Mouse (Mus musculus): ENCODE data around the gene Mip. TPM values are rescaled to one million over a fixed set of nuclear protein-coding genes. Genes with fewer than 3 reads are reported as not detected.
"Not testable (repeated sequence)": the region's sequence is repeated elsewhere in the genome, so short reads cannot be mapped to it uniquely, and the experiment has no call there.

Gene Mip
- polyA plus RNA-seq, 1 experiment from 2014 or later = 0.19 TPM

DNA sequence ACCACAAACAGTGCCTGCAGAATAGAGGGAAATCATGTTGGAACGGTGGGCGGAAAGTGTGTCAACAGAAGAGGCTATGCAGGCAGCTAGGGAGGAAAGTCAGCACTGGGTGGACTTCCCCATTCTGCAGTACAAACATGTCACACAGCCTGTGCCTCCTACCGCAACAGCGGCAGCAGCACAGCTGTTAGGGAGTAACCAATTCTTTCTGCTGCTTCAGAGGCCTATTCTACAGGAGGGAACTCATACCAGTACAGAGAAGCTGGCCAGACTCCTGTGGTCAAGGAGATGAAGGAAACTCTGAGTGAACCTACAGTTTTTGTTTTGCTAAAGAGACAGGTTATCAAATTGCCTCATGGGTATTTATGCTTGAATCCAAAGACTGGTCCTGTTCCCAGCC is 33.3 kb downstream of the Mip start:
- no peak for ATAC-seq (replicated peaks)
- Histone ChIP-seq H3K4me1 (no peaks in the 10 kb centered on the region), H3K27me3 (no peaks in the 10 kb centered on the region), H3K9me3 (no peaks in the 10 kb centered on the region), H3K36me3 (no peaks in the 10 kb centered on the region), H3K27ac (replicated peaks) (no peak overlapping the region), H3K9ac (replicated peaks) (no peak overlapping the region), H3K4me3 (no peak overlapping the region), H3K4me2 (replicated peaks) (no peak overlapping the region)
- 91% methylated on average over 4 of the region's 4 CpGs for WGBS

DNA sequence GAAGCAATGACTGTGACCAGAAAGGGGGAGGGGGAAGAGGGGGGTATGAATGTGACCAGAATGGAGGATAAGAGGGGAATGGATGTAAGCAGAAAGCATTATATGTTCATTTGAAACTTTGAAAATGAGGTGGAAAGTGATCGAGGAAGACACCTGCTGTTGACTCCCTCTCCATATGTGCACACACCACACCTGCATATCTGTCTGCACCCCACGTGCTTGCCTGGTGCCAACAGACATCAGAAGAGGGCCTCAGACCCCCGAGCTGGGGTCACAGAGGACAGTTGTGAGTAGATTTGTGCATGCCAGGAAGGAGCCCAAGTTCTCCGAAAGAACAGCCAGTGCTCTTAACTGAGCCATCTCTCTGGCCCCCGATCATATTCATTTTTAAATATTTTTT is 34.3 kb downstream of the Mip start:
- Histone ChIP-seq H3K27me3 (no peaks in the 10 kb centered on the region), H3K9me3 (no peaks in the 10 kb centered on the region), H3K4me2 (replicated peaks) (no peak overlapping the region), H3K9ac (replicated peaks) (no peak overlapping the region), H3K4me1 (no peaks in the 10 kb centered on the region), H3K4me3 (no peak overlapping the region), H3K27ac (replicated peaks) (no peak overlapping the region), H3K36me3 (no peaks in the 10 kb centered on the region)
- 93% methylated on average over 5 of the region's 5 CpGs for whole genome bisulfite sequencing
- no peak for ATAC-seq (replicated peaks)

DNA sequence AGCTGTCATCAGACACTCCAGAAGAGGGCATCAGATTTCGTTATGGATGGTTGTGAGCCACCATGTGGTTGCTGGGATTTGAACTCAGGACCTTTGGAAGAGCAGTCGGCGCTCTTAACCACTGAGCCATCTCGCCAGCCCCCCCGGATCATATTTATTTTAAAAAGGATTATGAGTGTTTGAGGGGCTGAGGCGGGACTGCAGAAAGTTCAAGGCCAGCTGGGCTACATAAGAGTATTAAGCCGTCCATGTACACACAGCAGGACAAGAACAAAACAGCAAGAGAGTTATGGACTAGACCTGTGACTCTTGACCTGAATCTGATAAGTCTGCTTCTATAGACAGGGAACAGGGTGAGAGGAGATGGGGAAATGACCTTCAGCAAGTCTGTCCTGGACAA is 34.7 kb downstream of the Mip start:
- H3K4me3 ChIP-seq; H3K27me3 ChIP-seq; ATAC-seq (replicated peaks); H3K36me3 ChIP-seq; H3K9ac ChIP-seq (replicated peaks); H3K4me2 ChIP-seq (replicated peaks); H3K4me1 ChIP-seq; H3K27ac ChIP-seq (replicated peaks); H3K9me3 ChIP-seq: not testable (repeated sequence)
- WGBS = 94% methylated on average over 7 of the region's 7 CpGs

DNA sequence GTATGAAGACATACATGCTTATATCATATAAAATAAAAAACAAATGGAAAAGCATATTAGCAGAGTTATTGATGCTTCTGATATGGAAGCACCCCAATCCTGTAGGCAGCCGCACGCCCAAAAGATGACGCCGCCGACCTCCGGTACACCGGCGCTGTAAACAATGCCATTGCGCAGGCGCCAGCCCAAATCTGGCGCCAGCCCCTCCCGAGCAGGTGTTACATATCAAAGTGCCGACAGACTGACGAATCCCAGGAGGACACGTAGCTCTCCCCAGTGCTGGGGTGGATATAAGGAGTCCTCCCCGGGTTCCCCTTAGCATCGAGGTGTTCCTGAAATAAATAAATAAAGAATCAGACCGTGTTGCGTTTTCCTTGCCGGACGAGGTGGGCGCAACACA is 36.7 kb downstream of the Mip start:
- no peak overlapping the region for H3K4me3 ChIP-seq
- H3K4me2 ChIP-seq (replicated peaks) = no peak overlapping the region
- WGBS = 83% methylated on average over 22 of the region's 22 CpGs
- H3K36me3 ChIP-seq = no peaks in the 10 kb centered on the region
- no peaks in the 10 kb centered on the region for H3K9me3 ChIP-seq
- H3K27ac ChIP-seq (replicated peaks) = no peak overlapping the region
- H3K4me1 ChIP-seq = no peaks in the 10 kb centered on the region
- H3K27me3 ChIP-seq = no peaks in the 10 kb centered on the region
- H3K9ac ChIP-seq (replicated peaks) = no peak overlapping the region
- no peak for ATAC-seq (replicated peaks)

DNA sequence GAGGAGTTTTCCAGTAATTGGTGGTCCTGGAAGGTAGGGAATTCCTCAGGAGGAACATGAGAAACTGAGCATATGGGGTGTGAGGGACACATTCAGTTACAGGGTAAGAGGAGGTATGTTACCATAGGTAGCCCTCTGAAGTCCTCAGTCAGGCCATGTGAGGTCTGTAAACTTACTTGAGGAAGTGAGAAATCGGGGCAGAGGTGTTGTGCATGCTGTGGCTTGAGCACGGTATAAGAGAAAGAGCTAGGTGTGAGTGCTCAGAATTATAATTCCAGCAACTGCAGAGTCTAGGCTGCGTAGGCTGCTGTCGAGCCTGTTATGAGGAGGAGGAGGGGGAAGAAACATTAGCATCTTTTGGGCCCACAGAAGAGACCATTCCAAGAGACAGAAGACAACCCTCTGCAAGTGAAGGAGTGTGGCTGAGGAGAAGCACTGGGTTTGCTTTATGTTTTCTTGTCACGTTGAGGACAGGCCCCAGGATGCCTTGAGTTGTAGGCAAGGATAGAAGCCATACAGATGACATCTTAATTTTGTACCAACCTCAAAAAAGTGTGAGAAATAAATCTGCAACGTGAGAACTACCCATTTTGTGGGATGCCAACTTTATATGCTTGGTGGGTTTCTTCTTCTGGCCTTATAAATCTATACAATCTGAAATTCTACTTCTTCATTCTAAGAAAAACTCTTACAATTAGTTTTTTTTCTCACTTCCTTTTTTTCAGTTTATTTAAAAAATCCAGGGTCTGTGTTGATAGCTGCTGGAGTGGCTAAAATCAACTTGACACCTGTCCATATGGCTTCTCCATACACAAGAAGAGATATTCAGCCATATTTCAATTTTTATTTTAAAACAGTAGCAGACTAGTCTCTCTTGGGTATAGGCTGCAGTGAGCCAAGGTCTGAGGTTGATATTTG is 38.0 kb downstream of the Mip start:
- no peaks in the 10 kb centered on the region for H3K9me3 ChIP-seq
- H3K36me3 ChIP-seq = no peaks in the 10 kb centered on the region
- no peak overlapping the region for H3K27ac ChIP-seq (replicated peaks)
- ATAC-seq (replicated peaks) = no peak
- no peaks in the 10 kb centered on the region for H3K4me1 ChIP-seq
- H3K4me3 ChIP-seq = no peak overlapping the region
- no peak overlapping the region for H3K9ac ChIP-seq (replicated peaks)
- H3K4me2 ChIP-seq (replicated peaks) = no peak overlapping the region
- WGBS = 75% methylated on average over 6 of the region's 6 CpGs
- H3K27me3 ChIP-seq = no peaks in the 10 kb centered on the region

DNA sequence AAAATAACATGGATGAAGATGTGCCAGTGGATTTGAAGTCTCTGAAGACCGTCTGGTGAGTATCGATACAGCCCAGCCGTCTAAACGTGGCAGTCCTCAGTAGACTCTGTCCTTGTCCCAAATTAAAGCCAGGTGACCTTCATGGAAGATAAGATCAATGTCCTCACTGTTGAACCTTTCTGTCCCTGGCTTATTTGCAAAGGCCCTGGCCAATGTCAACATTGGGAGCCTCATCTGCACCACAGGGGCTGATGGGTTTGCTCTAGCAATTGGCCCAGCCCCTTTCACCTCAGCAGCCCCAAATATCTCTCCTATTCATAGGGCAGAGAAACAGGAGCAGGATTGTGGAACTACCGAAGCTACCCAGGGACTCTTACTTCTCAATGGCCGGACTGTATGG is 42.7 kb downstream of the Mip start, which contains the start of gene Apof:
Gene Apof (plus strand): TSS at position 301 of the 400 bp plus-strand sequence.
- H3K9me3 ChIP-seq = no peaks in the 10 kb centered on the region
- 86% methylated on average over 6 of the region's 6 CpGs for WGBS
- ATAC-seq (replicated peaks) = no peak
- no peaks in the 10 kb centered on the region for H3K36me3 ChIP-seq
- H3K4me3 ChIP-seq = no peak within 1 kb of the TSS
- H3K4me2 ChIP-seq (replicated peaks) = no peak within 1 kb of the TSS
- H3K9ac ChIP-seq (replicated peaks) = no peak within 1 kb of the TSS
- no peak within 1 kb of the TSS for H3K27ac ChIP-seq (replicated peaks)
- H3K27me3 ChIP-seq = no peaks in the 10 kb centered on the region
- peaks cover 11% of the 10 kb centered on the region for H3K4me1 ChIP-seq

DNA sequence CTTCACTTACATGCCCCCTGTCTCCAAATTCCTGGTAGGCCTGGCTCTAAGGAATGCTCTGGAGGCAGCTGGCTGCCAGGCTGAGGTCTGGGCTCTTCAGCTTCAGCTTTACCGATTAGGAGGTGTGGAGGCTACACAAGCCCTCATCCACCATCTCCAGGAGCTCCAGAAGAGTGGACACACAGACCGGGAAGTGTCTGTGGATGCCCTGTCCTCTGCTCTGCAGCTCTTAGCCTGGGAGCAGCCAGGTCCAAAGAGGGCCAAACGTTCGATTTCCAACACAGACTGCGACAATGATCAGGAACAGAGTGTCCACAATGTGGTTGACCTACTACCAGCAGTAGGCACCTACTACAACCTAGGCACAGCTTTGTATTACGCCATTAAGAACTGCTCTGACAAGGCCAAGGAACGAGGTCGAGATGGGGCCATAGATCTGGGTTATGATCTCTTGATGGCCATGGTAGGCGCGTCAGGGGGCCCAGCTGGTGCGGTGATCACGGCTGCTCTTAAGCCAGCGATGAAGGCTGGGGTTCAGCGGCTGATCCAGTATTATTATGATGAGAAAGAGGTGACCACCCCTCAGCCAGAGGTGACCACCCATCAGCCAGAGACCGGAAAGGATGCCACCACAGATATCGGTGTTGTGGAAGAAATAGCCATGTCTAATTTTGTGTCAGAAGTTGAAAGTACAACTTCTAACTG is 43.7 kb downstream of the Mip start:
- Histone ChIP-seq H3K4me1 (peaks cover 11% of the 10 kb centered on the region), H3K27me3 (no peaks in the 10 kb centered on the region), H3K9ac (replicated peaks) (no peak overlapping the region), H3K36me3 (no peaks in the 10 kb centered on the region), H3K4me3 (peak overlapping the region; percentile 87; the same call in 1 of the 2 replicates), H3K27ac (replicated peaks) (no peak overlapping the region), H3K4me2 (replicated peaks) (peak overlapping the region; percentile 52; the same call in 1 of the 2 replicates), H3K9me3 (no peaks in the 10 kb centered on the region)
- ATAC-seq (replicated peaks) = no peak
- 91% methylated on average over 16 of the region's 16 CpGs for WGBS

DNA sequence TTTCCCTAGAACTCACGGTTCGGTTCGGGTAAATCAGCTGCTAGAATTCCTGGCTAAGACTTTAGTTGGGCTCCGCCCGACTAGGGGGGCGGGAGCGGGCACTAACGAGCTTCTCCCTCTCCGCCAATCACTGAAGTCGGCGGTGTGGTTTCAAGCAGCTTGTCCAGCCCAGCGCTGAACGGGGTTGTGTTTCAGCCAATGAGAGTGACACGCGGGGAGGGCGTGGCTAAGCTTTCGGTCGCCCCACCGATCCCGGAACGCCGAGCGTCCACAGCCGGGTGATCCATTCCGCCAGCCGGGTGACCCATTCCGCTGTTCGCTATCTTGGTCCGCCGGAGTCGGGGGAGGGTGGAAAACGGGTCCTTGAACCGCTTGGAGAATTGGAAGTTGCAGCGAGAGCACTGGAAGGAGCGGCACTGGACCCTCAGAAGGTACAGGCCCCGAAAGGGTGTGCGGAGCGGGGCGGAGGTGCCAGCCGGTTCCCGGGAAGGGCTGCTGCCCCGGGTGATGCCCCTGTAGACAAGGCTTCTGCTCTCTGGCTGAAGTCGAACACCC is 44.7 kb downstream of the Mip start, which contains the start of gene Stat2:
Gene Stat2 (plus strand): TSS at position 273 of the 555 bp plus-strand sequence.
- H3K27ac ChIP-seq (replicated peaks) = peak within 1 kb of the TSS; percentile 82
- peak within 1 kb of the TSS; percentile 83 for H3K9ac ChIP-seq (replicated peaks)
- no peaks in the 10 kb centered on the region for H3K9me3 ChIP-seq
- peak within 1 kb of the TSS; percentile 52 for H3K4me2 ChIP-seq (replicated peaks)
- H3K4me1 ChIP-seq = peaks cover 11% of the 10 kb centered on the region
- no peaks in the 10 kb centered on the region for H3K27me3 ChIP-seq
- H3K36me3 ChIP-seq = no peaks in the 10 kb centered on the region
- peak; percentile 100 for ATAC-seq (replicated peaks)
- peak within 1 kb of the TSS; percentile 87 for H3K4me3 ChIP-seq
- WGBS = under 1% methylated on average over 43 of the region's 43 CpGs

DNA sequence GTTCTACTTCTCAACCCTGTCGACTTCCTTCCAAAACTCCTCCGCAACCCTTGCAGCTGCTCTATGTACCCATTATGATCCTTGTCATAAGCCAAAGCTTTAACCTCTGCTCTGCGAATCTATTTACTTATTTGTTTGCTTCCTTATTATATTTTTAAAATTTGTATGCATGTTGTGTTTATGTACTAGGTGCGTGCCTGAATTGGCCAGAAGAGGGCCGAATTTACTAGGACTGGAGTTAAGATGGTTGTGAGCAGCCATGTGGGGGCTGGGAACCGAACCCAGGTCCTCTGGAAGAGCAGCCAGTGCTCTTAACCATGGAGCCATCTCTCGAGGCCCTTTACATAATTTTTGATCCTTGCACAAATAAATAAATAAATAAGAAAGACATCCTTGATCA is 45.2 kb downstream of the Mip start:
- H3K4me1 ChIP-seq = peaks cover 11% of the 10 kb centered on the region
- peak overlapping the region; percentile 52 for H3K4me2 ChIP-seq (replicated peaks)
- H3K9me3 ChIP-seq = no peaks in the 10 kb centered on the region
- H3K4me3 ChIP-seq = peak overlapping the region; percentile 87
- H3K27me3 ChIP-seq = no peaks in the 10 kb centered on the region
- WGBS = 44% methylated on average over 7 of the region's 7 CpGs
- H3K36me3 ChIP-seq = no peaks in the 10 kb centered on the region
- H3K9ac ChIP-seq (replicated peaks) = peak overlapping the region; percentile 83
- no peak for ATAC-seq (replicated peaks)
- H3K27ac ChIP-seq (replicated peaks) = peak overlapping the region; percentile 82

DNA sequence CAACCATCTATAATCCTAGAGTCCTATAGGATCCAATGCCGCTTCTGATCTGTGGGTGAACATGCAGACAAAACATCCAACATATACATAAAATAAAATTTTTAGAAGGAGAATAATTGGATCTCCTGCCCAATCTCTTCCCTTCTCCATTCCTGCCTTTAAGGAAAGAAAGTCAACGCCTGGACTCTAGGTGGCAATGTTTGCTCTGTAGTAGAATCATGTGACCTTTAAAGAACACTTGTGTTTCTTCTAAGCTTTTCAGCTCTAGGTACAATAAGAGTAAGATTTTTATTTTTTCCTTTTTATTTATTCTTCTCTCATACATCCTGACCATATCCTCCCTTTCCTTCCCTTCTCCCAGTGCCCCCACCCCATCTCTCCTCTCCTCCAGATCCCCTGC is 46.2 kb downstream of the Mip start:
- Histone ChIP-seq H3K4me3 (no peak overlapping the region), H3K36me3 (peaks cover under 1% of the 10 kb centered on the region; the same call in 1 of the 2 replicates), H3K9ac (replicated peaks) (no peak overlapping the region), H3K4me2 (replicated peaks) (no peak overlapping the region), H3K9me3 (no peaks in the 10 kb centered on the region), H3K27ac (replicated peaks) (no peak overlapping the region), H3K27me3 (no peaks in the 10 kb centered on the region), H3K4me1 (peaks cover 11% of the 10 kb centered on the region)
- WGBS = 77% methylated on average over 2 of the region's 2 CpGs
- ATAC-seq (replicated peaks) = no peak

DNA sequence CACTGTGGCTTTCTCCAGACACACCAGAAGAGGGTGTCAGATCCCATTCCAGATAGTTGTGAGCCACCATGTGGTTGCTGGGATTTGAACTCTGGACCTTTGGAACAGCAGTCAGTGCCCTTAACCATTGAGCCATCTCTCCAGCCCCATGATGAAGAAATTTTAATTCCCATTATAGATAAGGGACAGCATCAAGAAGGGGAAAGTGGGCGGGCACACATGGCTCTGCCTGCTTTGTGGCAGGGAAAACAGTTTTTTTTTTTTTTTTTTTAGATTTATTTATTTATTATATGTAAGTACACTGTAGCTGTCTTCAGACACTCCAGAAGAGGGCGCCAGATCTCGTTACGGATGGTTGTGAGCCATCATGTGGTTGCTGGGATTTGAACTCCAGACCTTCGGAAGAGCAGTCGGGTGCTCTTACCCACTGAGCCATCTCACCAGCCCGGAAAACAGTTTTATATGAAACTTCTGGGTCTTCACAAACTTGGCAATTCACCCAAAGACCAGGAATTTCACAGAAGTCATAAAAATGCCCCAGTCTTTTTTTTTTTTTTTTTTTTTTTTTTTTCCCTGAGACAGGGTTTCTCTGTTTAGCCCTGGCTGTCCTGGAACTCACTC is 47.3 kb downstream of the Mip start:
- not testable (repeated sequence) for ATAC-seq (replicated peaks); H3K36me3 ChIP-seq
- 87% methylated on average over 7 of the region's 7 CpGs for WGBS

DNA sequence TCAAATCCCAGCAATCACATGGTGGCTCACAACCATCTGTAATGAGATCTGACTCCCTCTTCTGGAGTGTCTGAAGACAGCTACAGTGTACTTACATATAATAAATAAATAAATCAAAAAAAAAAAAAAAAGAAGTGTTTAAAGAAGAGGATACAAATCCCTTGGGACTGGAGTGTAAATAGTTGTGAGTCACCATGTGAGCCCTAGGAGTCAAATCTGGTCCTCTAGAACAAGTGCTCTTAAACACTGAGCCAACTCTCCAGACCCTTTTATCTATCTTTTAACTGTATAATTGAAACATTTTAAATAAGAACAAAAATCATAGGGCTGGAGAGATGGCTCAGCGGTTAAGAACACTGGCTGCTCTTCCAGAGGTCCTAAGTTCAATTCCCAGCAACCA is 49.7 kb downstream of the Mip start:
- H3K9ac ChIP-seq (replicated peaks); ATAC-seq (replicated peaks): not testable (repeated sequence)

More for the DNA sequence above, 47.3 kb downstream of the Mip start:
- not testable (repeated sequence) for H3K4me2 ChIP-seq (replicated peaks); H3K9me3 ChIP-seq; H3K27ac ChIP-seq (replicated peaks); H3K9ac ChIP-seq (replicated peaks); H3K27me3 ChIP-seq; H3K4me3 ChIP-seq
- H3K4me1 ChIP-seq = peaks cover 11% of the 10 kb centered on the region

More for the DNA sequence above, 49.7 kb downstream of the Mip start:
- peaks cover 15% of the 10 kb centered on the region for H3K36me3 ChIP-seq
- not testable (repeated sequence) for H3K4me2 ChIP-seq (replicated peaks); H3K27me3 ChIP-seq; H3K4me3 ChIP-seq; H3K9me3 ChIP-seq; H3K27ac ChIP-seq (replicated peaks); H3K4me1 ChIP-seq
- WGBS = 100% methylated on average over 1 of the region's 1 CpGs
